Mouse (Mus musculus): ENCODE data around the gene Serping1. TPM values are rescaled to one million over a fixed set of nuclear protein-coding genes. Genes with fewer than 3 reads are reported as not detected.

The Serping1 gene
- 49.4 and 50.7 TPM in 2 replicates for polyA plus RNA-seq (2015; fragmentation: Nextera tagmentation; extraction: Ambion mirVana)

GRCm38 (mm10) chr2:84775241-84775640 is at the start of gene Serping1:
Serping1 (minus strand) TSS chr2:84775444.
- Histone ChIP-seq H3K9me3 (ENCODE audit: control insufficient read depth) (no peaks in the 10 kb centered on the region), H3K4me1 (replicated peaks; ENCODE audit: control insufficient read depth, insufficient read depth, low read length) (no peaks in the 10 kb centered on the region), H3K9ac (ENCODE audit: low read depth, low read length) (no peak within 1 kb of the TSS), H3K4me2 (replicated peaks; ENCODE audit: low read depth) (peak within 1 kb of the TSS; percentile 42), H3K27ac (ENCODE audit: low read depth, low read length) (peak within 1 kb of the TSS; percentile 54), H3K27me3 (replicated peaks; ENCODE audit: control insufficient read depth, insufficient read depth, low read length) (no peaks in the 10 kb centered on the region; the same call in 1 of the 2 replicates), H3K36me3 (ENCODE audit: control insufficient read depth, insufficient read depth) (no peaks in the 10 kb centered on the region), H3K4me3 (ENCODE audit: low read depth, low read length) (peak within 1 kb of the TSS; percentile 23)
- WGBS, result 54% methylated on average over 9 of the region's 9 CpGs
- no peak for ATAC-seq
- no peak for TF ChIP-seq CTCF (IDR thresholded peaks at IDR 0.05; ENCODE audit: low read depth)

GRCm38 (mm10) chr2:84823237-84823636 is 48.0 kb upstream of the Serping1 start:
- Histone ChIP-seq H3K9ac (ENCODE audit: low read depth, low read length) (no peak overlapping the region), H3K27me3 (replicated peaks; ENCODE audit: control insufficient read depth, insufficient read depth, low read length) (peaks cover 8% of the 10 kb centered on the region), H3K4me1 (replicated peaks; ENCODE audit: control insufficient read depth, insufficient read depth, low read length) (no peaks in the 10 kb centered on the region), H3K4me2 (replicated peaks; ENCODE audit: low read depth) (no peak overlapping the region), H3K27ac (ENCODE audit: low read depth, low read length) (no peak overlapping the region), H3K9me3 (ENCODE audit: control insufficient read depth) (no peaks in the 10 kb centered on the region), H3K4me3 (ENCODE audit: low read depth, low read length) (no peak overlapping the region), H3K36me3 (ENCODE audit: control insufficient read depth, insufficient read depth) (no peaks in the 10 kb centered on the region)
- no peak for TF ChIP-seq CTCF (IDR thresholded peaks at IDR 0.05; ENCODE audit: low read depth)
- 28% methylated on average over 2 of the region's 2 CpGs for WGBS
- no peak for ATAC-seq

GRCm38 (mm10) chr2:84822552-84822951 is 47.3 kb upstream of the Serping1 start, which contains the start of gene Smtnl1:
Smtnl1 (minus strand) TSS chr2:84822652.
- no peak for ATAC-seq
- Histone ChIP-seq H3K27me3 (replicated peaks; ENCODE audit: control insufficient read depth, insufficient read depth, low read length) (peaks cover 8% of the 10 kb centered on the region), H3K36me3 (ENCODE audit: control insufficient read depth, insufficient read depth) (no peaks in the 10 kb centered on the region), H3K4me1 (replicated peaks; ENCODE audit: control insufficient read depth, insufficient read depth, low read length) (no peaks in the 10 kb centered on the region), H3K4me2 (replicated peaks; ENCODE audit: low read depth) (0 out of 2 replicates have a peak within 1 kb of the TSS, but pooled peaks have one; percentile 14), H3K27ac (ENCODE audit: low read depth, low read length) (no peak within 1 kb of the TSS), H3K9ac (ENCODE audit: low read depth, low read length) (no peak within 1 kb of the TSS), H3K9me3 (ENCODE audit: control insufficient read depth) (no peaks in the 10 kb centered on the region), H3K4me3 (ENCODE audit: low read depth, low read length) (no peak within 1 kb of the TSS)
- no peak for TF ChIP-seq CTCF (IDR thresholded peaks at IDR 0.05; ENCODE audit: low read depth)
- 39% methylated on average over 13 of the region's 13 CpGs for WGBS

GRCm38 (mm10) chr2:84819861-84820260 is 44.6 kb upstream of the Serping1 start:
- Histone ChIP-seq H3K27ac (ENCODE audit: low read depth, low read length) (no peak overlapping the region), H3K9me3 (ENCODE audit: control insufficient read depth) (no peaks in the 10 kb centered on the region), H3K4me2 (replicated peaks; ENCODE audit: low read depth) (no peak overlapping the region), H3K4me3 (ENCODE audit: low read depth, low read length) (no peak overlapping the region), H3K4me1 (replicated peaks; ENCODE audit: control insufficient read depth, insufficient read depth, low read length) (no peaks in the 10 kb centered on the region), H3K27me3 (replicated peaks; ENCODE audit: control insufficient read depth, insufficient read depth, low read length) (peaks cover 8% of the 10 kb centered on the region), H3K9ac (ENCODE audit: low read depth, low read length) (no peak overlapping the region), H3K36me3 (ENCODE audit: control insufficient read depth, insufficient read depth) (no peaks in the 10 kb centered on the region)
- WGBS, result 63% methylated on average over 3 of the region's 3 CpGs
- ATAC-seq, result no peak
- no peak for TF ChIP-seq CTCF (IDR thresholded peaks at IDR 0.05; ENCODE audit: low read depth)

- peaks cover 8% of the 10 kb centered on the region; the same call in 1 of the 2 replicates for H3K36me3 ChIP-seq (ENCODE audit: control insufficient read depth, insufficient read depth)
- H3K9me3 ChIP-seq (ENCODE audit: control insufficient read depth), result no peaks in the 10 kb centered on the region
- no peak for TF ChIP-seq CTCF (IDR thresholded peaks at IDR 0.05; ENCODE audit: low read depth)
- ATAC-seq, result no peak
- 89% methylated on average over 6 of the region's 6 CpGs for WGBS
- H3K27me3 ChIP-seq (replicated peaks; ENCODE audit: control insufficient read depth, insufficient read depth, low read length), result no peaks in the 10 kb centered on the region
- no peak overlapping the region for H3K4me2 ChIP-seq (replicated peaks; ENCODE audit: low read depth)
- H3K4me1 ChIP-seq (replicated peaks; ENCODE audit: control insufficient read depth, insufficient read depth, low read length), result peaks cover 10% of the 10 kb centered on the region; the same call in 1 of the 2 replicates
- H3K27ac ChIP-seq (ENCODE audit: low read depth, low read length), result no peak overlapping the region
- no peak overlapping the region for H3K4me3 ChIP-seq (ENCODE audit: low read depth, low read length)
- no peak overlapping the region for H3K9ac ChIP-seq (ENCODE audit: low read depth, low read length)
Observed at GRCm38 (mm10) chr2:84812676-84813075, 37.4 kb upstream of the Serping1 start.

- Histone ChIP-seq H3K36me3 (ENCODE audit: control insufficient read depth, insufficient read depth) (peaks cover 8% of the 10 kb centered on the region; the same call in 1 of the 2 replicates), H3K4me2 (replicated peaks; ENCODE audit: low read depth) (0 out of 2 replicates have a peak overlapping the region, but pooled peaks have one; percentile 13), H3K9ac (ENCODE audit: low read depth, low read length) (no peak overlapping the region), H3K4me3 (ENCODE audit: low read depth, low read length) (no peak overlapping the region), H3K4me1 (replicated peaks; ENCODE audit: control insufficient read depth, insufficient read depth, low read length) (peaks cover 10% of the 10 kb centered on the region; the same call in 1 of the 2 replicates), H3K27ac (ENCODE audit: low read depth, low read length) (peak overlapping the region; percentile 4; the same call in 1 of the 2 replicates), H3K27me3 (replicated peaks; ENCODE audit: control insufficient read depth, insufficient read depth, low read length) (no peaks in the 10 kb centered on the region), H3K9me3 (ENCODE audit: control insufficient read depth) (no peaks in the 10 kb centered on the region)
- peak; percentile 42; the same call in 1 of the 2 replicates for ATAC-seq
- WGBS, result 39% methylated on average over 7 of the region's 7 CpGs
- no peak for TF ChIP-seq CTCF (IDR thresholded peaks at IDR 0.05; ENCODE audit: low read depth)
Observed at GRCm38 (mm10) chr2:84811880-84812279, 36.6 kb upstream of the Serping1 start.

Data from intestine, postnatal 0 days (tissue).